Mouse (Mus musculus) hindbrain, embryonic 13.5 days (tissue): ENCODE data around the gene Ptprn2. TPM values are rescaled to one million over a fixed set of nuclear protein-coding genes. Genes with fewer than 3 reads are reported as not detected.
A peak's percentile ranks its signal among the peaks of the same experiment; 100 is the strongest.

ENCODE experiments used
- ATAC-seq: fragments of 200-750 bp; cut with Nextera tagmentation; 2 replicates; pipeline ENCODE4 v1.8.0; 2017; ENCODE audit warnings: moderate TSS enrichment; ENCODE audit not compliant: low FRiP score
- H3K27ac ChIP-seq: fragments of 300-500 bp; sonication (generic); 2 replicates; pipeline ENCODE4 v1.5.1; 2015; ENCODE audit warnings: inconsistent platforms, mild to moderate bottlenecking, moderate library complexity
- H3K27me3 ChIP-seq: fragments of 300-500 bp; sonication (generic); 2 replicates; pipeline ENCODE4 v1.6.1; 2015; ENCODE audit warnings: mild to moderate bottlenecking, inconsistent platforms
- H3K36me3 ChIP-seq: fragments of 300-500 bp; sonication (generic); 2 replicates; pipeline ENCODE4 v1.6.1; 2015; ENCODE audit warnings: mild to moderate bottlenecking, inconsistent platforms
- H3K4me1 ChIP-seq: fragments of 300-500 bp; sonication (generic); replicated peaks from 2 replicates; pipeline ENCODE4 v1.6.1; 2015; ENCODE audit warnings: inconsistent platforms
- H3K4me2 ChIP-seq: fragments of 300-500 bp; sonication (generic); 2 replicates; pipeline ENCODE4 v1.6.1; 2015; ENCODE audit warnings: inconsistent platforms, mild to moderate bottlenecking, moderate library complexity
- H3K4me3 ChIP-seq: fragments of 300-500 bp; sonication (generic); 2 replicates; pipeline ENCODE4 v1.5.1; 2015; ENCODE audit warnings: mild to moderate bottlenecking, inconsistent platforms
- H3K9ac ChIP-seq: fragments of 300-500 bp; sonication (generic); 2 replicates; pipeline ENCODE4 v1.6.1; 2015; ENCODE audit warnings: mild to moderate bottlenecking, inconsistent platforms
- H3K9me3 ChIP-seq: fragments of 300-500 bp; sonication (generic); 2 replicates; pipeline ENCODE4 v1.6.1; 2016; ENCODE audit warnings: inconsistent platforms
- WGBS: fragments of 180-500 bp; shearing (Covaris S2); methylation state at CpG from one replicate; pipeline ENCODE4 v1.1.7; 2015; 5-methylcytosine and 5-hydroxymethylcytosine counted together
- polyA plus RNA-seq: library from polyadenylated mRNA; unstranded; fragments of >200 nt; fragmentation: Nextera tagmentation; extraction: Ambion mirVana; gene quantifications from 2 replicates; pipeline ENCODE4 v1.2.1, GENCODE M21; 2015

Ptprn2 gene
- polyA plus RNA-seq, 1 experiment from 2014 or later = 10.3 TPM

GRCm38 (mm10) chr12:116819836-116820235 lies 334.3 kb downstream of the Ptprn2 start:
- Histone ChIP-seq H3K9me3 (no peaks in the 10 kb centered on the region), H3K4me3 (no peak overlapping the region), H3K4me1 (no peaks in the 10 kb centered on the region), H3K9ac (no peak overlapping the region), H3K36me3 (no peaks in the 10 kb centered on the region), H3K27me3 (no peaks in the 10 kb centered on the region), H3K4me2 (no peak overlapping the region), H3K27ac (no peak overlapping the region)
- no peak for ATAC-seq
- WGBS = 90% methylated on average over 2 of the region's 2 CpGs

- Histone ChIP-seq H3K27me3 (no peaks in the 10 kb centered on the region), H3K9me3 (no peaks in the 10 kb centered on the region), H3K4me3 (no peak overlapping the region), H3K4me2 (no peak overlapping the region), H3K36me3 (no peaks in the 10 kb centered on the region), H3K27ac (no peak overlapping the region), H3K4me1 (peaks cover 2% of the 10 kb centered on the region; the same call in 1 of the 2 replicates), H3K9ac (no peak overlapping the region)
- no peak for ATAC-seq
- 78% methylated on average over 3 of the region's 3 CpGs for WGBS
Observed at GRCm38 (mm10) chr12:116823341-116823740, 337.8 kb downstream of the Ptprn2 start.

- Histone ChIP-seq H3K4me1 (peaks cover 4% of the 10 kb centered on the region; the same call in 1 of the 2 replicates), H3K4me2 (no peak overlapping the region), H3K27ac (no peak overlapping the region), H3K4me3 (no peak overlapping the region), H3K27me3 (no peaks in the 10 kb centered on the region), H3K9ac (no peak overlapping the region), H3K9me3 (no peaks in the 10 kb centered on the region), H3K36me3 (no peaks in the 10 kb centered on the region)
- ATAC-seq = no peak
- 36% methylated on average over 7 of the region's 7 CpGs for WGBS
Observed at GRCm38 (mm10) chr12:116827748-116828147, 342.2 kb downstream of the Ptprn2 start.

- no peak overlapping the region for H3K4me2 ChIP-seq
- H3K9ac ChIP-seq = no peak overlapping the region
- H3K4me3 ChIP-seq = no peak overlapping the region
- no peaks in the 10 kb centered on the region for H3K27me3 ChIP-seq
- peaks cover 3% of the 10 kb centered on the region; the same call in 1 of the 2 replicates for H3K36me3 ChIP-seq
- WGBS = 67% methylated on average over 3 of the region's 3 CpGs
- no peak for ATAC-seq
- no peaks in the 10 kb centered on the region; the same call in 1 of the 2 replicates for H3K4me1 ChIP-seq
- H3K9me3 ChIP-seq = no peaks in the 10 kb centered on the region
- H3K27ac ChIP-seq = no peak overlapping the region
Observed at GRCm38 (mm10) chr12:116838611-116839192, 353.2 kb downstream of the Ptprn2 start.

- Histone ChIP-seq H3K27me3 (no peaks in the 10 kb centered on the region), H3K9me3 (no peaks in the 10 kb centered on the region), H3K9ac (no peak overlapping the region), H3K4me2 (no peak overlapping the region), H3K4me1 (no peaks in the 10 kb centered on the region; the same call in 1 of the 2 replicates), H3K27ac (no peak overlapping the region), H3K36me3 (peaks cover 3% of the 10 kb centered on the region; the same call in 1 of the 2 replicates), H3K4me3 (no peak overlapping the region)
- ATAC-seq = peak; percentile 60; the same call in 1 of the 2 replicates
- 64% methylated on average over 8 of the region's 8 CpGs for WGBS
Observed at GRCm38 (mm10) chr12:116842723-116843272, 357.3 kb downstream of the Ptprn2 start.

GRCm38 (mm10) chr12:116846220-116846619 lies 360.7 kb downstream of the Ptprn2 start:
- no peaks in the 10 kb centered on the region for H3K27me3 ChIP-seq
- ATAC-seq = no peak
- H3K27ac ChIP-seq = 0 out of 2 replicates have a peak overlapping the region, but pooled peaks have one; percentile 3
- H3K36me3 ChIP-seq = peaks cover 2% of the 10 kb centered on the region; the same call in 1 of the 2 replicates
- H3K4me3 ChIP-seq = no peak overlapping the region
- no peak overlapping the region for H3K4me2 ChIP-seq
- H3K9ac ChIP-seq = no peak overlapping the region
- no peaks in the 10 kb centered on the region for H3K9me3 ChIP-seq
- no peaks in the 10 kb centered on the region; the same call in 1 of the 2 replicates for H3K4me1 ChIP-seq

GRCm38 (mm10) chr12:116847021-116847420 lies 361.5 kb downstream of the Ptprn2 start:
- Histone ChIP-seq H3K36me3 (no peaks in the 10 kb centered on the region), H3K27me3 (no peaks in the 10 kb centered on the region), H3K9me3 (no peaks in the 10 kb centered on the region), H3K9ac (no peak overlapping the region), H3K4me3 (no peak overlapping the region), H3K4me1 (no peaks in the 10 kb centered on the region; the same call in 1 of the 2 replicates), H3K27ac (no peak overlapping the region), H3K4me2 (no peak overlapping the region)
- ATAC-seq = no peak
- WGBS = 64% methylated on average over 4 of the region's 4 CpGs

GRCm38 (mm10) chr12:116856307-116856706 lies 370.8 kb downstream of the Ptprn2 start:
- peak overlapping the region; percentile 36; the same call in 1 of the 2 replicates for H3K27ac ChIP-seq
- ATAC-seq = 0 out of 2 replicates have a peak, but pooled peaks have one; percentile 43

GRCm38 (mm10) chr12:116861360-116862017 lies 376.0 kb downstream of the Ptprn2 start:
- Histone ChIP-seq H3K9ac (no peak overlapping the region), H3K4me2 (no peak overlapping the region), H3K4me1 (peaks cover 13% of the 10 kb centered on the region; the same call in 1 of the 2 replicates), H3K4me3 (no peak overlapping the region), H3K27me3 (no peaks in the 10 kb centered on the region), H3K9me3 (no peaks in the 10 kb centered on the region), H3K36me3 (peaks cover 6% of the 10 kb centered on the region), H3K27ac (no peak overlapping the region)
- no peak for ATAC-seq
- WGBS = 89% methylated on average over 4 of the region's 4 CpGs

More at GRCm38 (mm10) chr12:116856307-116856706, 370.8 kb downstream of the Ptprn2 start:
- no peak overlapping the region for H3K4me3 ChIP-seq
- no peak overlapping the region for H3K9ac ChIP-seq
- peaks cover 6% of the 10 kb centered on the region for H3K36me3 ChIP-seq
- H3K9me3 ChIP-seq = no peaks in the 10 kb centered on the region
- no peaks in the 10 kb centered on the region for H3K27me3 ChIP-seq
- peaks cover 13% of the 10 kb centered on the region for H3K4me1 ChIP-seq
- 51% methylated on average over 7 of the region's 7 CpGs for WGBS
- no peak overlapping the region for H3K4me2 ChIP-seq

GRCm38 (mm10) chr12:116863291-116863899 lies 377.9 kb downstream of the Ptprn2 start:
- Histone ChIP-seq H3K36me3 (peaks cover 6% of the 10 kb centered on the region), H3K4me2 (no peak overlapping the region), H3K4me3 (no peak overlapping the region), H3K4me1 (peaks cover 13% of the 10 kb centered on the region; the same call in 1 of the 2 replicates), H3K9ac (no peak overlapping the region), H3K27ac (peak overlapping the region; percentile 58; the same call in 1 of the 2 replicates), H3K27me3 (no peaks in the 10 kb centered on the region), H3K9me3 (no peaks in the 10 kb centered on the region)
- ATAC-seq = no peak
- 50% methylated on average over 4 of the region's 4 CpGs for WGBS

GRCm38 (mm10) chr12:116873866-116874585 lies 388.5 kb downstream of the Ptprn2 start:
- no peak for ATAC-seq
- Histone ChIP-seq H3K4me1 (no peaks in the 10 kb centered on the region; the same call in 1 of the 2 replicates), H3K9me3 (no peaks in the 10 kb centered on the region), H3K27me3 (no peaks in the 10 kb centered on the region), H3K27ac (no peak overlapping the region), H3K36me3 (peaks cover 7% of the 10 kb centered on the region), H3K9ac (no peak overlapping the region), H3K4me2 (no peak overlapping the region), H3K4me3 (no peak overlapping the region)
- 100% methylated on average over 1 of the region's 1 CpGs for WGBS
